Mouse (Mus musculus) small intestine, adult 2 months (tissue): Measurements from ENCODE around the gene Gpi1.

ENCODE experiments used
- CTCF ChIP-seq: fragments of 200-500 bp; IDR thresholded peaks from 2 replicates; pipeline ENCODE4 v1.5.1; 2012; ENCODE audit warnings: low read depth, mild to moderate bottlenecking, control low read depth, inconsistent platforms, low read length, moderate library complexity, mixed read lengths; ENCODE audit not compliant: insufficient replicate concordance, insufficient read length; ENCODE audit errors: extremely low read depth
- POLR2A ChIP-seq: fragments of 200-500 bp; IDR thresholded peaks from 2 replicates; pipeline ENCODE4 v1.6.1; 2012; ENCODE audit warnings: low read depth, mild to moderate bottlenecking, control low read depth, inconsistent platforms, low read length, moderate library complexity

- no peak for TF ChIP-seq CTCF
- TF ChIP-seq POLR2A: no peak
Observed at GRCm38 (mm10) chr7:34228641-34229040, 1.5 kb downstream of the Gpi1 start.
